Mouse (Mus musculus) bone marrow macrophage, adult 2 months (primary cell): ENCODE data around the gene Slc22a4.
A peak's percentile ranks its signal among the peaks of the same experiment; 100 is the strongest.
"Not testable (repeated sequence)": the region's sequence is repeated elsewhere in the genome, so short reads cannot be mapped to it uniquely, and the experiment has no call there.

Experiments used
- CTCF ChIP-seq: IDR thresholded peaks from 2 replicates; pipeline ENCODE4 v1.5.1; 2012; ENCODE audit warnings: low read depth, mild to moderate bottlenecking, low read length, moderate library complexity
- POLR2A ChIP-seq: IDR thresholded peaks from 2 replicates; pipeline ENCODE4 v1.6.1; 2012; ENCODE audit warnings: mild to moderate bottlenecking, low read depth, low read length, borderline replicate concordance

DNA sequence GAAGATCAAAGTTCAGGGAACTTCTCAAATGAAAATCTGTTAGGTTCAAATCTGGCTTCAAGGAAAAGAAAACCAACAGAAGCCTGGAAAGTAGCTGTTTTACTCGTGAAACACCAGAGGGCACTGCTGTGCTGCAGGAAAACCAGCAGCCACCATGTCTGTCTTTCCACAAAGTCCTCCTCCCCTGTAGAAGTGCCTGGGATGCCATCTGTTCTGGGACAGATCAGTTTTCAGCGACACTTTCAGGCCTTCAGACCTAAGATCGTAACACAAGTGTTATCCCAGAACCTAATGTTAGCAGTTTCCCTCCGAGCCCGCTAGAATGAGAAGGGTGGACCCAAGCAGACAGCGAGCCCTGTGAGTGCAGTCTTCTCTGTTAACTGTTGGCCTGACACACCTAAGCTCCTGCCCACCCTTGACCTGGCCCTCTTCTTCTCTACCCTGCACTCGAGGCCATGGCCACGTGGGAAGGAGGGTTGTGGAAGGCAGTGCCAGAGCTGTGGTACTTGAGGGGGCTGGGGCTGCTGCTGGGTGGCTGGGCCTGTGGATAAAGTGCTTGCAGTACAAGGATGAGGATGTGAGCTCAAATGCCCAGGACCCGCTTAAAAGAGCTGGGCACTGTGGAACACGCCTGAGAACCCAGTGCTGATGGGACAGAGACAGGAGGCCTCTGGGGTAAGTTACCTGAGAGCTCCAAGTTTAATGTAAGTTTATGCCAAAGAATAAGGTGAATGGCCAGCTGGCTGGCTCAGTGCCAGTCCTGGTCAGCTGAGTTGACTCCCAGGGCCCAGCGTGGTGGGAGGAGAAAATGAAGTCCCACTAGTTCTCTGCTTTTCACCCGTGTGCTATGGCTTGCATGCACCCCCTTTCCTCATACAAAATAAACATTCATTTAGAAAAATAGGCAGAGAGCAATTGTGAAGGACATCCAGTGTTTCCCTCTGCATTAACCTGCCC is 24.9 kb downstream of the Slc22a4 start:
- TF ChIP-seq CTCF = peak; percentile 31; the same call in 1 of the 2 replicates
- not testable (repeated sequence) for TF ChIP-seq POLR2A
